Mouse (Mus musculus) CD8-positive naive resting alpha-beta T cell, adult 57 days (primary cell): ENCODE data around the gene Npy5r. TPM values are rescaled to one million over a fixed set of nuclear protein-coding genes. Genes with fewer than 3 reads are reported as not detected.

ENCODE experiments used
- total RNA-seq: library from RNA; stranded (reverse); gene quantifications from one replicate; pipeline ENCODE4 v1.2.4, GENCODE M21; 2023

Npy5r gene
- not detected for total RNA-seq

DNA sequence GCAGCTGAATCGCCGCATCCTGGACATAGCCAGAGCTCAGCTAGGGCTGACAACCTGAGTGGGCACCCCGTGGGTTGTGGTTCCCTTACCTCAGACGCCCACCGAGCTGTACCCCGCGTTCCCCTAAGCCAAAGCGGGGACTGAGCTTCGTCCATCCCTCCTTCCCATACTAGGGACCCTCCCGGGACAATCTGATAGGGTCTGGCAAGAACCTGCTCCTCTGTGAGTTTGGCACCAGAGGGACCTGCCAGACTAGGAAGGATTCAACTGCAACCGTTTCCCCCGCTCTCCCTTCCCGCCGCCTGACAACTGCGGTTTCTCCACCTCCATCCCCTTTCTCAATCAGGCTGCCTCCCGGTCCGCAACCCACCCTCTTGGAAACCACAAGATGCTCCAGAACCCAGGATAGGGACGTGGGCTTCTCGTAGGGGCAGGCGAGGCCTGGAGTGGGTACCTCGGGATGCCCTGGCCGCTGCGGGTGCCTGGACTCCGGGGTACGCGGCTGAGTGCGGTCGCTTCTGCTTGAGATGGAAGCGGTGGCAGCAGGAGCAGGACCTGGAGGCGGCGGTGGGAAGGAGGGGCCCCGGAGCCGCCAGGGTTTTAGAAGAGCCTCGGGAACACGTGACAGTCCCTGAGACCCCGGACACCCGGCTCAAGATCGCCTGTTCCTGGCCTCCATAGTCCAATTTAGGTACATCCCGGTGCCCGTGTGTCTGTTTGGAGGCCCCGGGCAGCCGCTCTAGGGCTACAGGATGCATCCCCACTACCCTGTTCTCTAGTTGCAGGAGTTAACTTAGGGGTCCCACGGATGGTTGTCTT is at the start of gene Npy5r:
Gene Npy5r (minus strand): TSS at position 618 of the 819 bp plus-strand sequence.

GRCm38 (mm10) chr8:66696970-66697843 is 9.3 kb upstream of the Npy5r start, which contains the start of gene Npy1r:
Npy1r (plus strand) TSS chr8:66697192.

Other genes starting within 250 kb of the Npy5r start
- 22.7 TPM for gene Tma16, start 201.6 kb downstream of the Npy5r start, total RNA-seq
- gene Tktl2, start 176.4 kb downstream of the Npy5r start, total RNA-seq = not detected
- gene Npy1r, start 9.1 kb upstream of the Npy5r start, total RNA-seq = not detected
- gene Naf1, start 172.1 kb upstream of the Npy5r start, total RNA-seq = 9.1 TPM